Mouse (Mus musculus) heart, postnatal 4 days (tissue): ENCODE measurements at regions not wholly inside any gene's neighbourhood (a gene's known extent, or its start where the extent isn't known, plus 50 kb on each side); places are given as distances from the start of the nearest gene placed in this dataset.
A peak's percentile ranks its signal among the peaks of the same experiment; 100 is the strongest.
"Not testable (repeated sequence)": the region's sequence is repeated elsewhere in the genome, so short reads cannot be mapped to it uniquely, and the experiment has no call there.

Experiments used
- DNase-seq: peaks from one replicate; pipeline ENCODE4 v3.0.0; 2021

DNA sequence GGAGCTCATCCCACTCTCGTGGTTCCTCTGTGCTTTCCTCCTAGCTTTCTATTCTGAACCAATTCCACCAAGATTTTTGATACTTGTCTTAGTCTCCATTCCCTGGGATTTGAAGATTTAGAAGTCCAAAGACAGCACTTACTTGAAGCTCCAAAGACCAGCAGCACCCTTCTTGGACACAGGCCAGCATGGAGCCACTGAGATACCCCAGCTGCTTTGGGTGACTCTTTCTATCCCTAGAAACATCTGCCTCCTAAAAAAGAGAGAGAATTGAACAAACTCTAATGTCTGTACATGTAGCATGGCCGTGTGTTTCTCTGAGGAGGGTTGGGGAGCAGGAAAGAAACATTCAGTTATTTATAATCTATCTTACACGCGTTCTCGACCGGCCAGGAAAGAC lies 235.5 kb downstream of the Snx19 start:
- DNase-seq: peak; percentile 10

DNA sequence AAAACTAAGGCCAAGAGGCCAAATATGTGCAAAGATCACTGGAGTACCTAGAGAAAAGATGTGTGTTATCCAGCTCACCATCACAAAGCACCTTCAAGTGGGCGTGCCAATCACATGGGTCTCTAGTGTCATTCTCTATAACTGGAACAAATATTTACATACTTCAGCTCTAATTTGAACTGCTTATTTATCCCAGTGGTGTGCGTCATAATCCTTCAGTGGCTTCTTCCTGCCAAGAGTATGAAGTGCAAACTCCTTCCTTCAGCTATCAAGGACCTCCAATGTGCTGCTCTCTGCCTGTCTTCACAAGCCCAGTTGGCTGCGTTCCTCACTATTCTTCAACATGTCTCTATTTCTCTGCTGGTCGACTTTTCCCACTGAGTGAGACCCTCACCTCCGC lies 227.1 kb downstream of the Snx19 start:
- no peak for DNase-seq

DNA sequence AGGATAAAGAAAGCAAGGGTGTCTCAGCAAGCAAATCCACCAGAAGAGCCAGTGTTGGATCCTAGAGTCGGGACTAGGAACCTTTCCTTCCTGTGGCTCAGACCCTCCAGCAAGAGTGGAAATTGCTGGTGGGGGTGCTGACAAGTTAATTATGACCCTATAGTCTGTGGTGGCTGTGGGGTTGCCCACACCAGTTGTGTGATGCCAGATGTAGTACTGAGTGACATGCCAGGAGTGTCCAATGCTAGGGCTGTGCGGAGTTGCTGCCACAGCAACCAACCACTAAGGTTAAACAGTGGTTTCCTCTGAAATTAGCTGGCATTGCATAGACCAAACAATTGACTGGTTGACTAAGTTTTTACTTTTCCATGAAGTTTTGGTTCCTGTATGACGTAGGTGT lies 226.3 kb downstream of the Snx19 start:
- no peak for DNase-seq

DNA sequence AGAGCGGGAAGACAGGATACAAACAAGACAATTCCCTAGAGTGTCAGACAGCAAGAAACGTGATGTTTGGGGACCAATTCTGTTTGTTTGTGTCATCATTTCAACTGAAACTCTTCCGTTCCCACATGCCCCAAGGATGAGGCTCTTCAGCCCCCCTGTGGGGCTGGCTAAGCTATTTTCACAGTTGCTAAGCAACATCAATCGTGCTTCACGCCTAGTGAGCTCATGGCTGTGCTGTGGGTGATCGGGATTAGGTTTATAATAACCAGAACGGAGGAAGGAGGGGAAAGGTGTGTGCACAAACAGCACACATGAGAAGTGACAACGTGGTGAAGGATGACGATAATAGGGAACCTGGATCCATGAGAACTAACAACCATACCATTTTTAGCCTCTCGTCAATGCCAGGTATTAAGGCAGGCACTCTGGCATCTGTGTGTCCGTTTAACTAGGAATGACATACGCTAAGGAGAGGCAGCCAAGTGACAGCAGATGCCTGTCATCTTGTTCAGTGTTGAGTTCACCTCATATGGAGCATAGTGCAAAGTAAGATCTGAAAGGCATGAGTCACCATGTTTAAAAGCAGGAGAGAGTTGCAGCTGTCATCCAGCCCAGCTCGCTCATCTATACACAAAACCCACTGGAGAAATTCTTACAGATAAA lies 222.6 kb downstream of the Snx19 start:
- DNase-seq: no peak

DNA sequence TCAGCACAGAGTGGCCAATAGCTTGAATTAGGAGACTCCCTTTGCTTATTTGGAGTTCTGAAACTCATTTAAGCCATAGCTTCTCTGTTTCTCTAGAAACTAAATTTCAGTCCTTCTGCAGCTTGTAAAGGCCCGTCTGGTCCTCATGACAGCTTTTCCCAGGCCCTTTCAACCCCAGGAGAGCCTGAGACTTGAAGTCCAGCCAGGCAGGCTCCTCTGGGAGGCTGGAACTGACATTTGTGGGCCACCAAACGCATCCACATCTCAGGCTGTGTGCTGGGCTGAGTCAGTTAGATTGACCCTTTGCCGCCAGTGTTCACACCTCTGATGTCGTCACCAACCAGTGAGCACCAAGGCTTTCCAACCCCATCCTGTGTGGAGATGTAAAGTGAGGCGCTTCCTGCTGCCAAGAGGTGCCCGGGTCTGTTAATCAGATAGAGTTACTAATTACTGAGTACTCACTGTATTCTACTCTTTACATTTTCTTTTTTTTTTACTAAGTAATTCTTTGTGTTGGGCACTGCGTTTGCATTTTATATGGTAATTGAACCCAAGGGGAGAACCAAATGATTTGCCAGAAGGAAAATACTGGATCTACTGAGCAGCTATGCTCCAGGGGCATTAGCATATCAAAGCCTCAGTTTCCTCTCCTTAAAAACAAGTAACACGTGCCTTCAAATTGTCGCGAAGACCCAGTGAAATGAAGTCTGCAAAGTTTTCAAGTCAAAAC lies 207.0 kb downstream of the Snx19 start:
- peak; percentile 62 for DNase-seq

DNA sequence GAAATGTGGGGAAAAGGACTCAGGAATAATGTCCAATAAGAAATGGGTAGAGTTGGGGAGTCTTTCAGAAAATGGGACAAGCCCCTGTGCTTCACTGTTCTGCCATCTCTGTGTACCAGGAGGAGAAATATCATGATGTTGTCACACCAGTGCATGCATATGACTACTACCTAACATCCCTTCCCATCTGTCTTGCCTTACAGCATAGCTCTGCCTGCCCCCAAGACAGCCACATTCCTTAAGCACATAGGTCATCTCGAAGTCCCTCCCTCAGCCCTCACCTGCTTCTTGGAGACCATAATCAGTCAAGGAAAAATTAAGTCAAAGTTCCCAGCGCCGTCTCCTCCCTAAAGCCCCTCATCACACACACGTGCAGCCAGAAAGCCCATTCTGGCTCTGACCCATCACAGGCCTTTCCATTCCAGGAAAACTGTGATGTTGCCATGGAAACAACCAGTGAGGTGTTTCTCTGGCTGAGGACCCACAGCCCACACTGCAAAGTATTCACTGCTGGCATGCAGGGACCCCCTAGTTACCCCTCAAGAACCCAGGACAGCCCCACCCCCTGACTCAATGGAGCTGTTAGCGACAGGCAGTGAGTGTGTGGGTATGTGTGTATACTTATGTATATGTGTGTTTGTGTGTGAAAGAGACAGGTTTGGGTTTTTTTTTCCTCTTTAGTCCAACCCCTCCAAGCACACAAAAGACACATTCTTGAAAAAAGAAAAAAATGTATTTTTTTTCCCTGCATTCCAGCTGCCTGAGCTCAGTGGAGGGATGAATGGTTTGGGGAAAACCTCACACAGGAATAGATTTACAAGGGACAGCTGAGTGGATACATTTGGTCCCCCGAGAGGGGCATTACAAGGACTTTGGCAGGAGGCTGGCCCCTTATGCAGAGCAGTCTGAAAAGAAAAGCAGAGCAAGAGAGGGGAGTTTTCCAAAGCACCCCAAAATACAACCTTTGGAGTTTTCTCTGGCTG lies 205.5 kb downstream of the Snx19 start:
- DNase-seq: peak; percentile 46

DNA sequence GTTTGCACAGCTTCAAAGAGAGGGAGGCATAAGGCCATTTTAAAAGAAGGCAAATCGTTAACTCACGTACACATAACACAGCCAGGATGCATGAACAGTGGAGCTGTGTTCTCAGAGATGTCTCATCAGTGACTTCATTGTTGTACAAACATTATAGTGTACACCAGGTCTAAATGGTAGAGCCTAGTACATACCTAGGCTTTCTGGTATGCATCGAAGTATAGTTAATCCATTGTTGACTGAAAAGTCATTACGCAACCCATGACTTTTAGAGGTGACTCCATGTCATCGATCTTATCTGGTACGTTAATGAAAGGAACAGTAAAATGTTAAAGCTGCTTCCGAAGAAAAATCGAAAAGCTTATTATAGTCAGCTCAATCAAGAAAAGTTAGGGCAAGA lies 198.7 kb downstream of the Snx19 start:
- no peak for DNase-seq

DNA sequence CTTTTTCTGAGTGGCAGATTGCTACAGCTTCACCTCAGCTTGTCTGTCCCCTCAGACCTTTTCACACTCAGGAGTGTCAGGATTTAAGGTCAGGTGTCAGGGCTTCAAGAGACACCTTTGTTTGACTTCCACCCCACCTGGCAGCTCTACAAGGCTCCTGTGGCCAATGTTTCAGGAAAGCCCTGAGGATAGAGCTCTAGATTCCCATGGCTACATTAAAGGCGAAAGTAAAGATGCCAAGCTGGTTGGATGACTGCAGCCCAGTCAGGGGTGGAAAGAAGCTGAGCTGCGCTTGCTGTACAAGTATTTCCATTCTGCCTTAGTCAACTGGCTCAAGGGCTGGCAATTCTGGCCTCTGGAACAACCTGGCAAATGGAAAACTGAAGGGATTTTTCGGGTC lies 198.2 kb downstream of the Snx19 start:
- no peak for DNase-seq

DNA sequence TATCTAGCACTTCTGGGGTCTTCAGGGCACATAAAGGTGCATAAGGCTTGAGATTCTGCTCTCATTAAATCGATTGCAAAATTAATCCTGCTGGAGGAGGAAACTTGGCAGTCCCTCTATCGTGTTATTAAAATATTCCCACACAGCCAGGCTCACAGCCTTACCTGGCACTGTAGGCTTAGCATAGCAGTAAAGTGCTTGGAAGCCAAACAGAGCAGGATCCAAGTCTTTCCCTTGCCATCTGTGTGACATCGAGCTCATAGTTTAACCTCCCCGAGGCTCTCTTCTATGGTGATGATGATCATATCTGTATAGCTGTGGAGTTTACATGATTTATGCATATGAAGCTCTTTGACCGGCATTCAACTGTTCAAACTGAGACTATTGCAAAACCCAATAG lies 197.6 kb downstream of the Snx19 start:
- no peak for DNase-seq

DNA sequence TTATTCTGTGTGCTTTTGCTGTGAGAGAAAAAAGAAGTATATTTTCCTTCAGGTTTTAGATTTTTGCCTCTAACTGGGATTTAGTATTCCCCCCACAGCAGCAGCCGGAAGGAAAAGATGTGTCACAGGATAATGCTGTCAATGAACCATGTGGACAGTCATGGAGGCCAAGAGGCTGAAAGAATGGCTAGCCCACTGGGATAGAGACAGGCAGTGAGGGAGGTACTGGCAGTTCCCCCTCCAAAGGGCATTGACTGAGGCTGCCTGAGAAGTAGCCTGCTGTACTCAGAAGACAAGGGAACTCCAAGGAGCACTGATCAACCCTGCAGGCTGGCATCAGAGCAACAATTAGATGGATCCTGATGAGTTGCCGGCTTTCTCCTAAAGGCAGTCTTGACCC lies 192.4 kb downstream of the Snx19 start:
- DNase-seq: no peak

DNA sequence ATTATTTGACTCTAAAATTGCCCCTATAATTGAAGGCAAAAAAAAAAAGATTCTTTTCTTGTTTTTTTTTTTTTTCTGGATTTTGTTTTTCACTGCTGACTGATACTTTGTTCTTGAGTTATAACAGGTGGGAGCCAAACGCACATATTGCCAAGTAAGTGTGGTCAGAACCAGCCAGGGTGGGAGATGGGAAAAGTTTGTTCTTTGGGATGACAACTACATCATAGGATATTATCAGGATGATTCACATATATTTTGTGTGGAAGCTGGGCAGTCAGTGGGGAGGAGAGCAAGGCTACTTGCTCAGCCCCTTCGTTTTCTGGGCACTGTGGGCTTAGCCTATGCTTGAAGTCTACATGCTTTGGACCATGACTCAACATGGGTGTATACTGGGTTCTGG lies 191.3 kb downstream of the Snx19 start:
- no peak for DNase-seq

DNA sequence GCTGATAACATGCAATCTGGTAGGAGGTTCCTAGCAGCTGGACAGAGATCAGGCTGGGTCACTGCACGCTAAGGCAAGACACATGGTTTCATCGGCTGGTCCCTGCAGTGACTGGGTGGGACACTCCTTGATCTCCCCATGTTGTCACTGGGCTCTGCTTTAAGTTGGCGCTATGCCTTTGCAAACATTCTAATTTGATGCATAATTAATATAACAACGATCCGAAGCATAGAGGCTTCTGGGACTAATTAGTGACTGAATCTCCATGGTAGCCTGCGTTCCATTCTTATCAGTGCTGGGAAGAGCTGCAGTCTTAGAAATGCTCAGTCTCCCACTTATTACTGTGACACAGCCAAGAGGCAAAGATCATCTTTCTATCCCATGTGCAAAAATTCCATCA lies 186.8 kb downstream of the Snx19 start:
- peak; percentile 26 for DNase-seq

DNA sequence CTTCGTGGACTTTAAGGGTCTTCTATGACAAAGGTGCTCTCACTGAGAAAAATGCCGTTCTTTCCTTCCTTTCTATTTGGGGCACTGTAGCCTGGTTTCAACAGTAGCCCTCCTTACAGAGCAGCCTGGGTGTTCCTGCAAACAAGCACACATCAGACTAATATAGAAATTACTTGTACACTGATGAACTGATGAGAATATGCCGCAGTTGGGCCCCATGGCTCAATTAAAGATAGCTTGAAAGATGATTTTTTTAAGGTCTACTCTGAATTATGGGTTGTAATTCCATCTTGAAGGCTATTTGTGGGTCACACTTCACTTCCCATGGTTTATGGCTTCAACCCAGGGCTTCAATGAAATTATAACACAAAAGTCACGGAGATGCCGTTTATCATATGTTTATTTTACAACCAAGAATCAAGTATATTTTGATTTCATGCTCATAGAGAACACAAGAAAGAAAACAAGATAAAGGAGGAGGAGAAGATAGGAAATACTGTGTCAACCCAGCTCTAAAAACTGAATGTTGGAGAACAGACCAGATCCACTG lies 186.2 kb downstream of the Snx19 start:
- DNase-seq: no peak

DNA sequence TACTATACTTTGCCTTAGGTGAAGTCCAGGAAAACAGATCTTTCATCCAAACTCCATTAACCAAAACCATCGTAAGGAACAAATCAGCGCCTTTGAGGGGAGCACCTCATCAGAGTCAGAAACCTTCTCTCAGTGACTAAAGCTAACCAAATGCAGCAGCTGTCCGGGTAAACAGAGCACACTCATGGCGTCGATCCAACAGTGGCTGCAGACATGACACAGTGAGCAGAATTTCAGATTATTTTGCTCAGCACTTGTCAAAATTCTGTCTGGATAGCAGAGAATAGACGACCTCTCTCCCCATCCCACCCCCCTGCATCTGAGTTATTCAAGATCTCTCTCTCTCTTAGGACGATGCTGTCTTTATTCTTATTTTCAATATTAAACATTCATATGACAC lies 183.4 kb downstream of the Snx19 start:
- DNase-seq: peak; percentile 33

DNA sequence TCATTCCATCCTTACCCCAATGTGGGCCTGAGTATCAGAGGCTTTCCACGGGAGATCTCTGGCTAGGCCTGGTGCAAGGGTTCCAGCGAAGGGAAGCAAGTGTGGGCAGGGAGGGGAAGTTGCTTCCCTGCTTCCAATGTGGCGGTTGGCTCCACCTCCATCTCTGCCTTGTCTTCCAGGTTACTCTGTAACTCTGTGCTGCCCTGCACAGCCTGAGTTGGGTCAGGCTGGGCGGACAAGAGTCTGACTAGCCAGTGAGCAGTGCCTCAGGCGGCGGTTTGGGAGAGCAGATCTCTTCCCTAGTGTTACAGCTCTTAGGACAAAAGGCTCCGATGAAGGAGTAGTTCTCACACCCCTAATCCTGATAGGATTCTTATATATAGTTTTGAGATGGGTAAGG lies 172.8 kb downstream of the Snx19 start:
- DNase-seq: no peak

DNA sequence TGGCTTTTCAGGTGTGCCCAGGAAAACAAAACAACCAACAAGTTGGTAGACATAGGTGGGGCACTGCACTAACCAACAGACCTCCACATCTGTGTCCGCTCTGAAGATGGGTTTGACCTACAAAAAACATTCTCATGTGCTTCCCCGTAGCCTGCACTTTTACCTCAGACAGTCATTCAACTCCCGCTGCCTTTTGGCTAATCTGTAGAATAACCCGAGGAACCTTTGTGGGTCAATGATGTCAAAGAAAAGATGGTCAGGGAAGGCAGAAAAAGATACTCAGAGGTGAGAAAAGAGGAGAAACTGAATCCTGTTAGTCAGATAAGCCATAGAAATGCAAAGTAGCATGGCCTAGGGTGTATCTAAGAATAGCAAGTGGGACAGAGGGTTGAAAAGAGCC lies 170.8 kb downstream of the Snx19 start:
- DNase-seq: no peak

DNA sequence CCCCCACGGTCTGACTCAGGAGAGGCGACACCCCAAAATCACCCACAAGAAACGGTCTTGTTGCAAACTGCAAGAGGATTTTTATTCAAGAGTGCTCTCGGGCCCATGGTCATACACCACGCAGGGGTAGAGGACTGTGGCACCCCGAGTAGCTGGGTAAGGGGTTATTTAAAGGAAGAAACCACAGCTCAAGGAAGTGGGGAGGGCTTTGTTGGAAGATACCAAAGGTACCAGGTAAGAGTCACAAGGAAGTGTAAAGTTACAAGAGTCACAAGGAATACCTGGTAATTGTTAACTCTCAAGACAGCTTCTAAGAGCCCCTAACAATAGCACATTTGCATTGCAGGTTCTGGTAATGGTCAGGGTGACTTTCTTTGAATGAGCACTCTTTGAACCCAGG lies 170.2 kb downstream of the Snx19 start:
- DNase-seq: not testable (repeated sequence)

DNA sequence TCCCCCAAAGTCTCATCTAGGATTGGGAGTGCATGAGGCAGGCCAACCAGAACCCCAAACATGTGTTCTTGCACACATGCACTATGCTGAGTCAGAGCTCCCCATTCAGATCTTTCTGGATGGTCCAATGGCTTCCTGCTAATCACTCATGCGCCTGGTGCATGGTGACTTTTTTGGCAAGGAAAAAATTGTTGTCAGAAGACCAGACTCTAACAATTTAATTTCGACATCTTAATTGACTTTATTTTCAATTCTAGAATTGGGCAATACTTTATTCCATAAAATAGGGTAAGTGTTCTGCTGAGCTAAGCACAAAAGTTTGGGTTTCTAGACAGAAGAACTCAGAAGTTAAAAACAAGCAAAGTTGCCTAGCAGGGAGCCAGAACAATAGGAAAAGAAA lies 165.7 kb downstream of the Snx19 start:
- no peak for DNase-seq

DNA sequence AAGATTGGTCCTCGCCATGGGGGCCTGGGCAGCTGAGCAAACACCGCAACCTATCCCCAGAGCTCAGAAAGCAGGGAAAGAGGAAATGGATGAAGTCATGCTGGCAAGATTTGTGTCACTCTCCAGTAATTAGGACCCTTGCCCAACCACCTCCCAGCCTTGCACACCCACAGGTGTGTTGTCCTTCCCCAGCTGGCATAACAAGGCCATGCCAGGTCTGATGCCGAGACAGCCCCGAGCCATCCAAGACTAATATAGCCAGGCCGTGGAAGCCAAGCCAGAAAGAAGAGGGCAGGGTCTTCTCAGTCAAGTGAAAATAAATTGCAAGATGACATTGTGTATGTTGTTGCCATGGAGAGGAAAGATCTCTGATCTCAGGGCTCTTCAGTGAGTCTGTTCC lies 164.3 kb downstream of the Snx19 start:
- no peak for DNase-seq

DNA sequence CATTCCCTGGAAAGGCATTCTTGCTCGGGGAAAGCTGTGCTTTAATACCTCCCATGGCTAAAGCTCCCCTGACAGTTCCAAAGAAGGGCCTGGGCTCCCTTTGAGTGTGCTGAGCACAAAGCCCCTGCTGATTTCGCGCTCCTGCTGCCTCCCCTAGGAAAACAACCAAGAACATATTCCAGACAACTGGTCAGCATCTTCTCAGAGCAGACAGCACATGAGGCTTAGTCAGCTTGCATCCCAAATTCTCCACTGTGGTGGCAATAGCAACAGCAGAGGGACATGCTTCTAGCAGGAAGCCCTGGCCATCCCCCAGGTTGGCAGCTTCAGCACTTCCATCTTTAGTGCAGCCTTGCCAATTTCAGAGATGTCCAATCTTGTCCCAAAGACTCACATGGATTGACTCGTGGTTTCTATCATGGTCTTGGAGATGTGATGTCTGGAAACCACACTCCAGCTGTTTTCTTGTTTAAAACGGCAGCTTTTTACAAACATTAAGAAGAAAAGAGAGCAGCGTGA lies 163.8 kb downstream of the Snx19 start:
- DNase-seq: no peak

DNA sequence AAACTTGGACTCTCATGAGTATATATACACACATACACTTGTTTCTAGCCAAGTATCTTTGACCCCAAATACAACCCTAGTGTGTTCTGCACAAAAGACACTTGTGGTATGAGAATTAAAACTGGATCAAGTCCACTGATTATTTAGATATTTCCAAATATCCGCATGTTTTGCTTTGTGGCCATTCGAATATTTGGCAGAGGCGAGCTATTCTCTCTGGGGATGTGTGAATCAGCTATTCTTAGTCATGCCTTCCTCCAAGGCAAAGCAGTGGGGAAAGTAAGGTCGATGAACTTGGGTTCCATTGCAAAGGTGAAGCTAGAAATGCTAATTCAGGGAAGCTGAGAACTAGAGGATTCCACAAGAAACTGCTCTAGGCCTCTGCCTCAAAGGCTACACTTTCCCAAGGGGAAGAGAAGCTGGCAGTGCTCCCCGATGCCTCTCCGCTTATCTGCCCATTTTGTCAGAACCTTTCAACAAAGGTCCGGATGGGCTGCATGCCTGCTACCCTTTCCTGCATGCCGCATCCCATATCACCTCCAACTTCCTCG lies 154.4 kb downstream of the Snx19 start:
- no peak for DNase-seq

DNA sequence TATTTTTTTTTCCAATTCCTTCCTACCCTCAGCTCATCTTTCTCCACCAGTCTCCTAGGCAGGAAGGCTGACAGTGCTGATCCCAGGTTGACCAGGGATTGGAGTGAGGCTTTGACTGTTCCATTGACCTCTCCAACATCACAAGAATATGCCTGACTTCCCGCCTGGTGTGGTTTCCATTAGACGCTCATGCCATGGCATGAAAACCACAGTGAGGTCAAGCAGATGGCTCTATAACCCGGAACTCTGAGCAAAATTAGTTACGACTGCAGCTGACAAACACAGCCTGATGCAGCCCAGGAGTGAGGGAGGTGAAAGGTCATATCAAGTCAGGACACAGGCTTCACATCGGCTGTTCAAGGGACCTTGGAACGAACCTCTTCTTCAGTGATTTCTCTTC lies 153.6 kb downstream of the Snx19 start:
- no peak for DNase-seq

DNA sequence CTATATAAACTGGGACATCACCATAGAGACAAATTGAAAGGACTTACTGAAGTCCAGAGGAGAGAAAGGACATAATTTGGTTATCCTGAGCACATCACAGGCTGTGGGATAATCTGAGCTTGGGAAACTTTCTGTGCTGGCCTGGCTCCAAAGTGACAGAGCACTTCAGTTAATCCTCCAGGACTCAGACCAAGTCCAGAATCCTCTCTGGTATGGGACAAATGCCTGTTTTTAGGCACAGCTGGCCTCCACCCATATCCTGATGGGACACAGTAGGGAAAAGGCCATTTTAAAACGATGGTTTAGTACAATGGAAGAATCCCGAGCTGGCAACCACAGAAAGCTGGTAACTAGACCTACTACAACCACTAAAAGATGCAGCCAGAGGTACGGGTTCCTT lies 151.3 kb downstream of the Snx19 start:
- DNase-seq: peak; percentile 34
